Mouse (Mus musculus) layer of hippocampus, postnatal 36 days (tissue): ENCODE results near the gene Igf1r. TPM values are rescaled to one million over a fixed set of nuclear protein-coding genes. Genes with fewer than 3 reads are reported as not detected.

ENCODE experiments used
- DNase-seq, 2 experiments: peaks; one replicate each; pipeline ENCODE4 v3.0.0; 2022
- total RNA-seq, 2 experiments: library from RNA; stranded (reverse); gene quantifications; 2 replicates each; pipeline ENCODE4 v1.2.3; 2021

The Igf1r gene
- total RNA-seq, 2 experiments from 2014 or later: 37.4 to 41.9 TPM

GRCm38 (mm10) chr7:68183421-68183820, 230.8 kb downstream of the Igf1r start:
- DNase-seq: no peak

- DNase-seq: no peak
Observed at GRCm38 (mm10) chr7:68189211-68189610, 236.6 kb downstream of the Igf1r start.

GRCm38 (mm10) chr7:68189691-68190456, 237.2 kb downstream of the Igf1r start:
- no peak for DNase-seq

- DNase-seq: no peak
Observed at GRCm38 (mm10) chr7:68193958-68194695, 241.5 kb downstream of the Igf1r start.

- DNase-seq: no peak
Observed at GRCm38 (mm10) chr7:68199609-68200008, 247.0 kb downstream of the Igf1r start.

GRCm38 (mm10) chr7:68205776-68206427, 253.3 kb downstream of the Igf1r start:
- no peak for DNase-seq

- no peak for DNase-seq
Observed at GRCm38 (mm10) chr7:68209039-68209438, 256.4 kb downstream of the Igf1r start.

- no peak for DNase-seq
Observed at GRCm38 (mm10) chr7:68210417-68210816, 257.8 kb downstream of the Igf1r start.

- no peak for DNase-seq
Observed at GRCm38 (mm10) chr7:68211883-68212282, 259.3 kb downstream of the Igf1r start.

- no peak for DNase-seq
Observed at GRCm38 (mm10) chr7:68213842-68214241, 261.2 kb downstream of the Igf1r start.

- no peak for DNase-seq
Observed at GRCm38 (mm10) chr7:68215522-68216070, 263.0 kb downstream of the Igf1r start.

- no peak for DNase-seq
Observed at GRCm38 (mm10) chr7:68218879-68219278, 266.3 kb downstream of the Igf1r start.

GRCm38 (mm10) chr7:68221677-68222230, 269.1 kb downstream of the Igf1r start:
- peak; percentile 32 to 36 for DNase-seq

GRCm38 (mm10) chr7:68223356-68223808, 270.8 kb downstream of the Igf1r start:
- DNase-seq: no peak

GRCm38 (mm10) chr7:68224006-68224405, 271.4 kb downstream of the Igf1r start:
- no peak for DNase-seq

GRCm38 (mm10) chr7:68225427-68226054, 272.9 kb downstream of the Igf1r start:
- DNase-seq: no peak

GRCm38 (mm10) chr7:68227021-68227420, 274.4 kb downstream of the Igf1r start:
- DNase-seq: no peak

GRCm38 (mm10) chr7:68227621-68228020, 275.0 kb downstream of the Igf1r start:
- DNase-seq: no peak

GRCm38 (mm10) chr7:68228491-68228890, 275.9 kb downstream of the Igf1r start:
- DNase-seq: no peak

- DNase-seq: no peak
Observed at GRCm38 (mm10) chr7:68230831-68231230, 278.2 kb downstream of the Igf1r start.

- DNase-seq: no peak
Observed at GRCm38 (mm10) chr7:68232521-68232920, 279.9 kb downstream of the Igf1r start.

- DNase-seq: no peak
Observed at GRCm38 (mm10) chr7:68233619-68234223, 281.1 kb downstream of the Igf1r start.
